Mouse (Mus musculus): ENCODE data around the gene 1700017B05Rik. TPM values are rescaled to one million over a fixed set of nuclear protein-coding genes. Genes with fewer than 3 reads are reported as not detected.
A peak's percentile ranks its signal among the peaks of the same experiment; 100 is the strongest.

The 1700017B05Rik gene
- total and polyA plus RNA-seq, 2 experiments from 2014 or later, result 5.2 to 14.7 TPM

- H3K27me3 ChIP-seq (ENCODE audit: insufficient read depth, low read length), result no peaks in the 10 kb centered on the region
- ATAC-seq (no peak), DNase-seq (ENCODE audit: low spot score) (no peak)
- TF ChIP-seq CTCF (IDR thresholded peaks at IDR 0.05; ENCODE audit: low read depth), result no peak
- H3K9ac ChIP-seq (replicated peaks; ENCODE audit: low read length), result no peak overlapping the region
- 33% methylated on average over 10 of the region's 10 CpGs for WGBS
- H3K27ac ChIP-seq, result no peak overlapping the region
- H3K4me3 ChIP-seq (ENCODE audit: low read length), result no peak overlapping the region
- H3K9me3 ChIP-seq (ENCODE audit: low read length), result no peaks in the 10 kb centered on the region
- H3K4me1 ChIP-seq (ENCODE audit: insufficient read depth, low read length), result peaks cover 5% of the 10 kb centered on the region; the same call in 1 of the 2 replicates
- no peak overlapping the region for H3K4me2 ChIP-seq (ENCODE audit: low read depth, low read length)
- no peaks in the 10 kb centered on the region for H3K36me3 ChIP-seq (ENCODE audit: insufficient read depth, low read length)
Measured at GRCm38 (mm10) chr9:57268078-57268477, 5.7 kb upstream of the 1700017B05Rik start.

- no peaks in the 10 kb centered on the region for H3K27me3 ChIP-seq (ENCODE audit: insufficient read depth, low read length)
- no peak overlapping the region for H3K9ac ChIP-seq (replicated peaks; ENCODE audit: low read length)
- no peaks in the 10 kb centered on the region for H3K9me3 ChIP-seq (ENCODE audit: low read length)
- peaks cover 5% of the 10 kb centered on the region; the same call in 1 of the 2 replicates for H3K4me1 ChIP-seq (ENCODE audit: insufficient read depth, low read length)
- no peak overlapping the region for H3K27ac ChIP-seq
- TF ChIP-seq CTCF (IDR thresholded peaks at IDR 0.05; ENCODE audit: low read depth), result no peak
- 35% methylated on average over 5 of the region's 5 CpGs for WGBS
- H3K36me3 ChIP-seq (ENCODE audit: insufficient read depth, low read length), result no peaks in the 10 kb centered on the region
- no peak for ATAC-seq
- H3K4me3 ChIP-seq (ENCODE audit: low read length), result no peak overlapping the region
- no peak overlapping the region for H3K4me2 ChIP-seq (ENCODE audit: low read depth, low read length)
- no peak for DNase-seq (ENCODE audit: low spot score)
Measured at GRCm38 (mm10) chr9:57267421-57267820, 5.0 kb upstream of the 1700017B05Rik start.

- ATAC-seq (no peak), DNase-seq (ENCODE audit: low spot score) (no peak)
- no peak overlapping the region for H3K4me3 ChIP-seq (ENCODE audit: low read length)
- no peak overlapping the region for H3K4me2 ChIP-seq (ENCODE audit: low read depth, low read length)
- 38% methylated on average over 5 of the region's 5 CpGs for WGBS
- H3K27ac ChIP-seq, result no peak overlapping the region
- TF ChIP-seq CTCF (IDR thresholded peaks at IDR 0.05; ENCODE audit: low read depth), result no peak
- peaks cover 5% of the 10 kb centered on the region; the same call in 1 of the 2 replicates for H3K4me1 ChIP-seq (ENCODE audit: insufficient read depth, low read length)
- no peaks in the 10 kb centered on the region for H3K36me3 ChIP-seq (ENCODE audit: insufficient read depth, low read length)
- no peaks in the 10 kb centered on the region for H3K9me3 ChIP-seq (ENCODE audit: low read length)
- no peaks in the 10 kb centered on the region for H3K27me3 ChIP-seq (ENCODE audit: insufficient read depth, low read length)
- H3K9ac ChIP-seq (replicated peaks; ENCODE audit: low read length), result no peak overlapping the region
Measured at GRCm38 (mm10) chr9:57265125-57265524, 2.7 kb upstream of the 1700017B05Rik start.

- H3K27me3 ChIP-seq (ENCODE audit: insufficient read depth, low read length), result no peaks in the 10 kb centered on the region
- ATAC-seq (no peak), DNase-seq (ENCODE audit: low spot score) (no peak)
- peak overlapping the region; percentile 97 for H3K4me2 ChIP-seq (ENCODE audit: low read depth, low read length)
- WGBS, result 52% methylated on average over 13 of the region's 13 CpGs
- peak overlapping the region; percentile 67 for H3K9ac ChIP-seq (replicated peaks; ENCODE audit: low read length)
- peak overlapping the region; percentile 70 for H3K4me3 ChIP-seq (ENCODE audit: low read length)
- H3K4me1 ChIP-seq (ENCODE audit: insufficient read depth, low read length), result peaks cover 5% of the 10 kb centered on the region; the same call in 1 of the 2 replicates
- no peak overlapping the region for H3K27ac ChIP-seq
- H3K36me3 ChIP-seq (ENCODE audit: insufficient read depth, low read length), result no peaks in the 10 kb centered on the region
- no peaks in the 10 kb centered on the region for H3K9me3 ChIP-seq (ENCODE audit: low read length)
- no peak for TF ChIP-seq CTCF (IDR thresholded peaks at IDR 0.05; ENCODE audit: low read depth)
Measured at GRCm38 (mm10) chr9:57262795-57263684, 628 bp upstream of the 1700017B05Rik start.

GRCm38 (mm10) chr9:57261516-57261912 is 898 bp downstream of the 1700017B05Rik start:
- Histone ChIP-seq H3K36me3 (ENCODE audit: insufficient read depth, low read length) (no peaks in the 10 kb centered on the region), H3K27ac (peak overlapping the region; percentile 69; the same call in 1 of the 2 replicates), H3K4me2 (ENCODE audit: low read depth, low read length) (peak overlapping the region; percentile 97), H3K9ac (replicated peaks; ENCODE audit: low read length) (peak overlapping the region; percentile 67), H3K4me1 (ENCODE audit: insufficient read depth, low read length) (no peaks in the 10 kb centered on the region; the same call in 1 of the 2 replicates), H3K4me3 (ENCODE audit: low read length) (peak overlapping the region; percentile 70), H3K9me3 (ENCODE audit: low read length) (no peaks in the 10 kb centered on the region), H3K27me3 (ENCODE audit: insufficient read depth, low read length) (no peaks in the 10 kb centered on the region)
- ATAC-seq (peak; percentile 11), DNase-seq (ENCODE audit: low spot score) (peak; percentile 32)
- no peak for TF ChIP-seq CTCF (IDR thresholded peaks at IDR 0.05; ENCODE audit: low read depth)
- WGBS, result 2% methylated on average over 26 of the region's 26 CpGs

- peak overlapping the region; percentile 67; the same call in 1 of the 2 replicates for H3K9ac ChIP-seq (replicated peaks; ENCODE audit: low read length)
- no peak for TF ChIP-seq CTCF (IDR thresholded peaks at IDR 0.05; ENCODE audit: low read depth)
- 32% methylated on average over 12 of the region's 12 CpGs for WGBS
Measured at GRCm38 (mm10) chr9:57260940-57261339, 1.5 kb downstream of the 1700017B05Rik start.

More at GRCm38 (mm10) chr9:57260940-57261339, 1.5 kb downstream of the 1700017B05Rik start:
- no peak for ATAC-seq
- Histone ChIP-seq H3K4me2 (ENCODE audit: low read depth, low read length) (peak overlapping the region; percentile 97), H3K9me3 (ENCODE audit: low read length) (no peaks in the 10 kb centered on the region), H3K27ac (no peak overlapping the region), H3K4me1 (ENCODE audit: insufficient read depth, low read length) (no peaks in the 10 kb centered on the region; the same call in 1 of the 2 replicates), H3K27me3 (ENCODE audit: insufficient read depth, low read length) (no peaks in the 10 kb centered on the region), H3K4me3 (ENCODE audit: low read length) (peak overlapping the region; percentile 70), H3K36me3 (ENCODE audit: insufficient read depth, low read length) (no peaks in the 10 kb centered on the region)
- no peak for DNase-seq (ENCODE audit: low spot score)

Data from hindbrain, postnatal 0 days (tissue).